Mouse (Mus musculus): ENCODE measurements around the gene Utp14a. TPM values are rescaled to one million over a fixed set of nuclear protein-coding genes. Genes with fewer than 3 reads are reported as not detected.

The Utp14a gene
- total and polyA plus RNA-seq, 3 experiments: 53.6 to 64.3 TPM; not detected in 1

GRCm38 (mm10) chrX:48288008-48288407 is 31.3 kb downstream of the Utp14a start:
- no peaks in the 10 kb centered on the region for H3K9me3 ChIP-seq (replicated peaks; ENCODE audit: insufficient read depth, low read length)
- no peaks in the 10 kb centered on the region for H3K27me3 ChIP-seq (ENCODE audit: control insufficient read depth in 1 of 2, insufficient read depth in 2 of 2, low read length in 2 of 2)
- no peak overlapping the region for H3K4me3 ChIP-seq (ENCODE audit: control insufficient read depth in 1 of 2, insufficient read depth in 1 of 2, low read depth in 2 of 2, low read length in 2 of 2)
- no peak overlapping the region for H3K9ac ChIP-seq (ENCODE audit: control insufficient read depth, low read depth, low read length, poor library complexity, severe bottlenecking)
- peaks cover 2% of the 10 kb centered on the region; the same call in 1 of the 2 replicates for H3K79me2 ChIP-seq (ENCODE audit: control insufficient read depth, insufficient read depth, low read length, poor library complexity)
- TF ChIP-seq EP300 (IDR thresholded peaks at IDR 0.05; ENCODE audit: low read depth in 1 of 2, low read length in 2 of 2) (no peak), RAD21 (IDR thresholded peaks at IDR 0.05; ENCODE audit: low read depth, low read length) (no peak), POLR2AphosphoS2 (IDR thresholded peaks at IDR 0.05; ENCODE audit: low read length) (no peak), BHLHE40 (IDR thresholded peaks at IDR 0.05; ENCODE audit: borderline replicate concordance, low read depth, low read length) (no peak), USF2 (IDR thresholded peaks at IDR 0.05; ENCODE audit: borderline replicate concordance in 1 of 2, insufficient read depth in 1 of 2, low read depth in 1 of 2, low read length in 2 of 2) (no peak), MYB (IDR thresholded peaks at IDR 0.05; ENCODE audit: low read depth, low read length) (no peak), SIN3A (IDR thresholded peaks at IDR 0.05; ENCODE audit: low read length) (no peak), SMC3 (IDR thresholded peaks at IDR 0.05; ENCODE audit: low read depth, low read length) (no peak), TCF12 (IDR thresholded peaks at IDR 0.05; ENCODE audit: low read depth, low read length) (no peak), ZC3H11A (IDR thresholded peaks at IDR 0.05; ENCODE audit: low read depth, low read length) (no peak), MYC (IDR thresholded peaks at IDR 0.05; ENCODE audit: low read depth, low read length) (no peak), MAX (IDR thresholded peaks at IDR 0.05; ENCODE audit: low read length) (no peak), TBP (IDR thresholded peaks at IDR 0.05; ENCODE audit: low read depth, low read length) (no peak)
- no peaks in the 10 kb centered on the region for H3K36me3 ChIP-seq (ENCODE audit: control insufficient read depth in 1 of 2, insufficient read depth in 2 of 2, low read length in 2 of 2)
- H3K4me1 ChIP-seq (ENCODE audit: control insufficient read depth in 1 of 2, insufficient read depth in 2 of 2, low read length in 2 of 2): no peaks in the 10 kb centered on the region
- no peak for DNase-seq (ENCODE audit: low read depth, low spot score)
- H3K27ac ChIP-seq (ENCODE audit: control insufficient read depth, low read depth, low read length): no peak overlapping the region

- Histone ChIP-seq H3K27me3 (ENCODE audit: control insufficient read depth in 1 of 2, insufficient read depth in 2 of 2, low read length in 2 of 2) (no peaks in the 10 kb centered on the region), H3K79me2 (ENCODE audit: control insufficient read depth, insufficient read depth, low read length, poor library complexity) (no peaks in the 10 kb centered on the region), H3K9ac (ENCODE audit: control insufficient read depth, low read depth, low read length, poor library complexity, severe bottlenecking) (no peak overlapping the region), H3K4me3 (ENCODE audit: control insufficient read depth in 1 of 2, insufficient read depth in 1 of 2, low read depth in 2 of 2, low read length in 2 of 2) (no peak overlapping the region), H3K36me3 (ENCODE audit: control insufficient read depth in 1 of 2, insufficient read depth in 2 of 2, low read length in 2 of 2) (no peaks in the 10 kb centered on the region), H3K27ac (ENCODE audit: control insufficient read depth, low read depth, low read length) (no peak overlapping the region), H3K4me1 (ENCODE audit: control insufficient read depth in 1 of 2, insufficient read depth in 2 of 2, low read length in 2 of 2) (no peaks in the 10 kb centered on the region), H3K9me3 (replicated peaks; ENCODE audit: insufficient read depth, low read length) (no peaks in the 10 kb centered on the region)
- no peak for DNase-seq (ENCODE audit: low read depth, low spot score)
- no peak for TF ChIP-seq MAX (IDR thresholded peaks at IDR 0.05; ENCODE audit: low read length)
- TF ChIP-seq MAZ (IDR thresholded peaks at IDR 0.05; ENCODE audit: low read depth, low read length): no peak
- TF ChIP-seq CTCF (IDR thresholded peaks at IDR 0.05 in 2 of 3, conservative IDR thresholded peaks at IDR 0.05 in 1 of 3; ENCODE audit: control insufficient read depth in 1 of 3, insufficient read depth in 1 of 3, low read depth in 2 of 3, low read length in 3 of 3, poor library complexity in 1 of 3, severe bottlenecking in 1 of 3): no peak
- no peak for TF ChIP-seq GATA1 (IDR thresholded peaks at IDR 0.05; ENCODE audit: low read depth, low read length)
- TF ChIP-seq RCOR1 (IDR thresholded peaks at IDR 0.05; ENCODE audit: low read depth, low read length): no peak
- TF ChIP-seq POLR2AphosphoS2 (IDR thresholded peaks at IDR 0.05; ENCODE audit: low read length): no peak
- no peak for TF ChIP-seq KAT2A (conservative IDR thresholded peaks at IDR 0.05; ENCODE audit: low read depth, low read length)
- TF ChIP-seq ZNF384 (IDR thresholded peaks at IDR 0.05; ENCODE audit: low read depth, low read length): no peak
- no peak for TF ChIP-seq ELF1 (IDR thresholded peaks at IDR 0.05; ENCODE audit: low read depth, low read length)
- no peak for TF ChIP-seq ZKSCAN1 (IDR thresholded peaks at IDR 0.05; ENCODE audit: low read depth, low read length)
- TF ChIP-seq ETS1 (IDR thresholded peaks at IDR 0.05; ENCODE audit: low read depth, low read length): no peak
- TF ChIP-seq USF1 (IDR thresholded peaks at IDR 0.05; ENCODE audit: low read depth, low read length): no peak
- TF ChIP-seq SMC3 (IDR thresholded peaks at IDR 0.05; ENCODE audit: low read depth, low read length): no peak
These were observed 34.8 kb downstream of the Utp14a start for GRCm38 (mm10) chrX:48291413-48291812.

Data from MEL (cell line).